Mouse (Mus musculus): ENCODE measurements around the gene Ggps1.

GRCm38 (mm10) chr13:14059582-14059981 is 3.7 kb downstream of the Ggps1 start:
- TF ChIP-seq POLR2A (IDR thresholded peaks at IDR 0.05; ENCODE audit: insufficient read length, low read depth) (no peak), POLR2AphosphoS2 (IDR thresholded peaks at IDR 0.05; ENCODE audit: insufficient read length, low read depth) (no peak), MYOD1 (IDR thresholded peaks at IDR 0.05; ENCODE audit: control insufficient read depth in 1 of 3, insufficient read length in 2 of 3, low read depth in 2 of 3) (no peak), USF1 (IDR thresholded peaks at IDR 0.05; ENCODE audit: low read depth) (no peak), E2F4 (IDR thresholded peaks at IDR 0.05; ENCODE audit: insufficient read depth) (no peak), MYOG (IDR thresholded peaks at IDR 0.05; ENCODE audit: control insufficient read depth in 1 of 3, insufficient read depth in 1 of 3, insufficient read length in 2 of 3, low read depth in 2 of 3) (no peak), MAX (IDR thresholded peaks at IDR 0.05; ENCODE audit: low read depth) (no peak), REST (IDR thresholded peaks at IDR 0.05; ENCODE audit: insufficient read depth, insufficient read length) (no peak), TCF12 (IDR thresholded peaks at IDR 0.05; ENCODE audit: insufficient read depth, poor library complexity, severe bottlenecking) (no peak)
